Mouse (Mus musculus): Measurements from ENCODE around the gene Ccr4. TPM values are rescaled to one million over a fixed set of nuclear protein-coding genes. Genes with fewer than 3 reads are reported as not detected.

Ccr4 gene
- polyA plus RNA-seq, 1 experiment: not detected

GRCm38 (mm10) chr9:114548496-114548895, 43.8 kb upstream of the Ccr4 start:
- Histone ChIP-seq H3K27me3 (ENCODE audit: control insufficient read depth, insufficient read depth, insufficient read length) (no peaks in the 10 kb centered on the region), H3ac (ENCODE audit: control insufficient read depth, insufficient read length) (no peak overlapping the region), H3K79me2 (ENCODE audit: control insufficient read depth, insufficient read depth) (no peaks in the 10 kb centered on the region), H3K36me3 (ENCODE audit: control insufficient read depth, insufficient read depth) (no peaks in the 10 kb centered on the region), H3K4me2 (ENCODE audit: low read depth) (no peak overlapping the region), H3K4me3 (no peak overlapping the region)
- TF ChIP-seq MYOG (IDR thresholded peaks at IDR 0.05; ENCODE audit: control insufficient read depth in 1 of 3, insufficient read depth in 1 of 3, insufficient read length in 2 of 3, low read depth in 2 of 3) (no peak), SRF (IDR thresholded peaks at IDR 0.05; ENCODE audit: control insufficient read depth, insufficient read length, low read depth) (no peak), REST (IDR thresholded peaks at IDR 0.05; ENCODE audit: insufficient read depth, insufficient read length) (no peak), MYOD1 (IDR thresholded peaks at IDR 0.05; ENCODE audit: control insufficient read depth in 1 of 3, insufficient read length in 2 of 3, low read depth in 2 of 3) (no peak), E2F4 (IDR thresholded peaks at IDR 0.05; ENCODE audit: insufficient read depth) (no peak), USF1 (IDR thresholded peaks at IDR 0.05; ENCODE audit: low read depth) (no peak), CEBPB (IDR thresholded peaks at IDR 0.05; ENCODE audit: insufficient read depth, poor library complexity, severe bottlenecking) (no peak), POLR2A (IDR thresholded peaks at IDR 0.05; ENCODE audit: insufficient read length, low read depth) (no peak)

- TF ChIP-seq POLR2A (IDR thresholded peaks at IDR 0.05; ENCODE audit: insufficient read length, low read depth) (no peak), TCF12 (IDR thresholded peaks at IDR 0.05; ENCODE audit: insufficient read depth, poor library complexity, severe bottlenecking) (no peak), E2F4 (IDR thresholded peaks at IDR 0.05; ENCODE audit: insufficient read depth) (no peak), POLR2AphosphoS2 (IDR thresholded peaks at IDR 0.05; ENCODE audit: insufficient read length, low read depth) (no peak), TCF3 (IDR thresholded peaks at IDR 0.05; ENCODE audit: insufficient read length, low read depth) (no peak), MYOD1 (IDR thresholded peaks at IDR 0.05; ENCODE audit: control insufficient read depth in 1 of 3, insufficient read length in 2 of 3, low read depth in 2 of 3) (no peak), SRF (IDR thresholded peaks at IDR 0.05; ENCODE audit: control insufficient read depth, insufficient read length, low read depth) (no peak), MAX (IDR thresholded peaks at IDR 0.05; ENCODE audit: low read depth) (no peak), USF1 (IDR thresholded peaks at IDR 0.05; ENCODE audit: low read depth) (no peak), MYOG (IDR thresholded peaks at IDR 0.05; ENCODE audit: control insufficient read depth in 1 of 3, insufficient read depth in 1 of 3, insufficient read length in 2 of 3, low read depth in 2 of 3) (no peak), CEBPB (IDR thresholded peaks at IDR 0.05; ENCODE audit: insufficient read depth, poor library complexity, severe bottlenecking) (no peak), REST (IDR thresholded peaks at IDR 0.05; ENCODE audit: insufficient read depth, insufficient read length) (no peak)
- Histone ChIP-seq H3K4me3 (no peak overlapping the region), H3K36me3 (ENCODE audit: control insufficient read depth, insufficient read depth) (no peaks in the 10 kb centered on the region), H3K4me2 (ENCODE audit: low read depth) (no peak overlapping the region), H3ac (ENCODE audit: control insufficient read depth, insufficient read length) (no peak overlapping the region), H3K27me3 (ENCODE audit: control insufficient read depth, insufficient read depth, insufficient read length) (no peaks in the 10 kb centered on the region), H3K79me2 (ENCODE audit: control insufficient read depth, insufficient read depth) (no peaks in the 10 kb centered on the region)
Measured at GRCm38 (mm10) chr9:114547643-114548077, 42.9 kb upstream of the Ccr4 start.

- no peaks in the 10 kb centered on the region for H3K79me2 ChIP-seq (ENCODE audit: control insufficient read depth, insufficient read depth)
- no peak overlapping the region for H3ac ChIP-seq (ENCODE audit: control insufficient read depth, insufficient read length)
- TF ChIP-seq POLR2AphosphoS2 (IDR thresholded peaks at IDR 0.05; ENCODE audit: insufficient read length, low read depth) (no peak), SRF (IDR thresholded peaks at IDR 0.05; ENCODE audit: control insufficient read depth, insufficient read length, low read depth) (no peak), MAX (IDR thresholded peaks at IDR 0.05; ENCODE audit: low read depth) (no peak), MYOD1 (IDR thresholded peaks at IDR 0.05; ENCODE audit: control insufficient read depth in 1 of 3, insufficient read length in 2 of 3, low read depth in 2 of 3) (no peak), TCF12 (IDR thresholded peaks at IDR 0.05; ENCODE audit: insufficient read depth, poor library complexity, severe bottlenecking) (no peak), MYOG (IDR thresholded peaks at IDR 0.05; ENCODE audit: control insufficient read depth in 1 of 3, insufficient read depth in 1 of 3, insufficient read length in 2 of 3, low read depth in 2 of 3) (no peak), TCF3 (IDR thresholded peaks at IDR 0.05; ENCODE audit: insufficient read length, low read depth) (no peak), CEBPB (IDR thresholded peaks at IDR 0.05; ENCODE audit: insufficient read depth, poor library complexity, severe bottlenecking) (no peak), USF1 (IDR thresholded peaks at IDR 0.05; ENCODE audit: low read depth) (no peak), POLR2A (IDR thresholded peaks at IDR 0.05; ENCODE audit: insufficient read length, low read depth) (no peak), E2F4 (IDR thresholded peaks at IDR 0.05; ENCODE audit: insufficient read depth) (no peak), REST (IDR thresholded peaks at IDR 0.05; ENCODE audit: insufficient read depth, insufficient read length) (no peak)
- H3K27me3 ChIP-seq (ENCODE audit: control insufficient read depth, insufficient read depth, insufficient read length): no peaks in the 10 kb centered on the region
- no peaks in the 10 kb centered on the region for H3K36me3 ChIP-seq (ENCODE audit: control insufficient read depth, insufficient read depth)
- no peak overlapping the region for H3K4me3 ChIP-seq
- no peak overlapping the region for H3K4me2 ChIP-seq (ENCODE audit: low read depth)
Measured at GRCm38 (mm10) chr9:114546765-114547164, 42.0 kb upstream of the Ccr4 start.

- H3K27me3 ChIP-seq (ENCODE audit: control insufficient read depth, insufficient read depth, insufficient read length): no peaks in the 10 kb centered on the region
- TF ChIP-seq REST (IDR thresholded peaks at IDR 0.05; ENCODE audit: insufficient read depth, insufficient read length) (no peak), POLR2A (IDR thresholded peaks at IDR 0.05; ENCODE audit: insufficient read length, low read depth) (no peak), CEBPB (IDR thresholded peaks at IDR 0.05; ENCODE audit: insufficient read depth, poor library complexity, severe bottlenecking) (no peak), TCF12 (IDR thresholded peaks at IDR 0.05; ENCODE audit: insufficient read depth, poor library complexity, severe bottlenecking) (no peak), TCF3 (IDR thresholded peaks at IDR 0.05; ENCODE audit: insufficient read length, low read depth) (no peak), MAX (IDR thresholded peaks at IDR 0.05; ENCODE audit: low read depth) (no peak), E2F4 (IDR thresholded peaks at IDR 0.05; ENCODE audit: insufficient read depth) (no peak), USF1 (IDR thresholded peaks at IDR 0.05; ENCODE audit: low read depth) (no peak), MYOG (IDR thresholded peaks at IDR 0.05; ENCODE audit: control insufficient read depth in 1 of 3, insufficient read depth in 1 of 3, insufficient read length in 2 of 3, low read depth in 2 of 3) (no peak), SRF (IDR thresholded peaks at IDR 0.05; ENCODE audit: control insufficient read depth, insufficient read length, low read depth) (no peak), POLR2AphosphoS2 (IDR thresholded peaks at IDR 0.05; ENCODE audit: insufficient read length, low read depth) (no peak), MYOD1 (IDR thresholded peaks at IDR 0.05; ENCODE audit: control insufficient read depth in 1 of 3, insufficient read length in 2 of 3, low read depth in 2 of 3) (no peak)
- H3K36me3 ChIP-seq (ENCODE audit: control insufficient read depth, insufficient read depth): no peaks in the 10 kb centered on the region
- H3K4me3 ChIP-seq: no peak overlapping the region
- peak overlapping the region; percentile 18 for H3K4me2 ChIP-seq (ENCODE audit: low read depth)
- H3K79me2 ChIP-seq (ENCODE audit: control insufficient read depth, insufficient read depth): no peaks in the 10 kb centered on the region
- no peak overlapping the region for H3ac ChIP-seq (ENCODE audit: control insufficient read depth, insufficient read length)
Measured at GRCm38 (mm10) chr9:114544754-114545393, 40.2 kb upstream of the Ccr4 start.
